Mouse (Mus musculus): ENCODE results near the gene Gm4969.

The Gm4969 gene

DNA sequence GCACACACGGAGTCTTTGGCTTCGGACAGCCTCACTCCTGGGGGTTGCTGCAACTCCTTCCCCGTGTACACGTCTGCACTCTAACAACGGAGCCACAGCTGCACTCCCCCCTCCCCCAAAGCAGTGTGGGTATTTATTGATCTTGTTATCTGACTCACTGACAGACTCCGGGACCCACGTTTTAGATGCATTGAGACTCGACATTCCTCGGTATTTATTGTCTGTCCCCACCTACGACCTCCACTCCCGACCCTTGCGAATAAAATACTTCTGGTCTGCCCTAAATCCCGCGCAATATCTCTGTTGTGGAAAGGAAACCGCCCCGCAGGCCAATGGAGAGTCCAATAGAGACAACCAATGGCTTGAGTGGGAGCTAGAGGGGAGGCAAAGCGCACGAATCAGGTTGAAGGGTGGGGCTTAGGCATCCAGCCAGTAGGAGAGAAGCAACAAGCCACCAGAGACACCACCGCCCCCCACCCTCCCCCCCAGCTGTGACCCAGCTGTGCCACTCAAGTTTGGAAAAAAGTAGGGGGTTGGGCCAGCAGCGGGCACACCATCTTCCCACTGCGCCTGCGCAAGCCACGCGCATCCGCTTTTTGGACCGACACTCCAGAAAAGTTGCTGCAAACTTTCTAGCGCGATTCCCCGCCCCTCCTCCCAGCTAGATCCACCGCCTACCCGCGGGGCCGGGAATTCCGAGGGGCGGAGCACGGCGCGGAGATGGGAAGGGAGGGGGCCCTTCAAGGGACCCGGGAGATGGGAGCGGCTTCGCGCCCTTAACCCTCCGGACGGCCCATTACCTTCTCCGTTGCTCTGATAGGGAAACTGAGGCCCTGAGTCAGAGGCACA, 24.4 kb downstream of the Gm4969 start:
- in situ Hi-C loops (cut with MboI, MseI): no loop called here

DNA sequence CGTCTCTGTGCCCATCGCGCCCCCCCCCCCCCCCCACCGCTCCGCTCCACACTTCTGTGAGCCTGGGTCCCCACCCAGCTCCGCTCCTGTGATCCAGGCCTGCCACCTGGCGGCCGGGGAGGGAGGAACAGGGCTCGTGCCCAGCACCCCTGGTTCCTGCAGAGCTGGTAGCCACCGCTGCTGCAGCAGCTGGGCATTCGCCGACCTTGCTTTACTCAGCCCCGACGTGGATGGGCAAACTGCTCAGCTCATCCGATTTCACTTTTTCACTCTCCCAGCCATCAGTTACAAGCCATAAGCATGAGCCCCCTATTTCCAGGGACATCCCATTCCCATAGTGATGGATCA, 25.0 kb downstream of the Gm4969 start:
- in situ Hi-C loops (cut with MboI, MseI): no loop called here

DNA sequence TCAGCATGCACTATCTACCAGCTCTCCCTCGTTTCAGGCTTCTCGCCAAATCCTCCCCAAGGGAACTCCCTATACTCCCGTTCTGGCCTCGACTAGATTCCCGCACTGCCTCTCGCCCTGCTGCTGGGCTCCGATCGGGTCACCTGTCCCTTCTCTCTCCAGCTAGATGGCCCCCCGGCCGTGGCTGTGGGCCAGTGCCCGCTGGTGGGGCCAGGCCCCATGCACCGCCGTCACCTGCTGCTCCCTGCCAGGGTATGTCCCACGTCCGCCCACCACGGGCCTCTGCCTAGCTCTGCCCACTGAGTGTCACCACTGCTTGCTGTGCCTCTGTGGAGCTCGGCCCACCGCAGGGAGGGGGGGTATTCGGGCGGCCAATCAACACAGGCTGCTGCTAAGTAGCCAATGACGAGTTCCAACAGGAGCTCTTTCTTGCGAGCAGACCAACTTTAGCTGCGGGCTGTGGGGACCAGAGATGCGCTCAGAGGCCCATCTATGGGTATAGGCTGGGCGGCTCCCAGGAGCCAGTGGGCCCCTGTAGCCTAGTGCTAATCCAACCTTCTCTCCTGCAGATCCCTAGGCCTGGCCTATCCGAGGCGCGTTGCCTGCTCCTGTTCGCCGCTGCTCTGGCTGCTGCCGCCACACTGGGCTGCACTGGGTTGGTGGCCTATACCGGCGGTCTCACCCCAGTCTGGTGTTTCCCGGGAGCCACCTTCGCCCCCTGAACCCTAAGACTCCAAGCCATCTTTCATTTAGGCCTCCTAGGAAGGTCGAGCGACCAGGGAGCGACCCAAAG, 25.6 kb downstream of the Gm4969 start:
- in situ Hi-C loops (cut with MboI, MseI): no loop called here

DNA sequence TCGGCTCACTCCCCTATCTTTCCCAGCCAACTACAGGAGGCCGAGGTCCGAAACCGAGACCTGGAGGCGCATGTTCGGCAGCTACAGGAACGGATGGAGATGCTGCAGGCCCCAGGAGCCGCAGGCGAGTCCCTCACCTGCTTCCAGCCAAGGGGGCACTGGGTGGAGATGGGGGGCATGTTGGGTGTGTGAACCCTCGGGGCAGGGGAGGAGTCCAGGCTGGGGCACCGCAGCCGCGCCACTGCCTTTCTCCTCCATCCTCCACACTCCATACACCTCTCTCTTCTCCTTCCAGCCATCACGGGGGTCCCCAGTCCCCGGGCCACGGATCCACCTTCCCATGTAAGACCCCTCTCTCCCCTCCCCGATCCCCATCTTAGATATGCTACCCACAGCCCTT, 26.3 kb downstream of the Gm4969 start:
- in situ Hi-C loops (cut with MboI, MseI): no loop called here

DNA sequence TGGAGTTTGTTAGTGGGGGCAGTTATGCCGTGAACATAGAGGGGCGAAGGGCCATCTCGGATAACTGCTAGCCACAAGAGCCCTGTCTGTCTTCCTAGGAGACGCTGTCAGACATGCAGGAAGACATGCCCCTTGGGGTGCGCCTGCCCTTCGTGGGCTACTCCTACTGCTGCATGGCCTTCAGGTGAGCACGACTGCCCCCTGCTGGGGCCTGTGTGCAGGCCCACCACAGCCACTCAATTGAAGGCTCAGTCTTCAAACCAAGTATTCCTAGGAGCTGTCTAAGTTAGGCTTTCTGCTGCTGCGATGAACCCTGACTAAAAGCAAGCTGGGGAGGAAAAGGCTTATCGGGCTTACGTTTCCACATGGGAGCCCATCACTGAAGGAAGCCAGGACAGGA, 29.4 kb downstream of the Gm4969 start:
- in situ Hi-C loops (cut with MboI, MseI): no loop called here

DNA sequence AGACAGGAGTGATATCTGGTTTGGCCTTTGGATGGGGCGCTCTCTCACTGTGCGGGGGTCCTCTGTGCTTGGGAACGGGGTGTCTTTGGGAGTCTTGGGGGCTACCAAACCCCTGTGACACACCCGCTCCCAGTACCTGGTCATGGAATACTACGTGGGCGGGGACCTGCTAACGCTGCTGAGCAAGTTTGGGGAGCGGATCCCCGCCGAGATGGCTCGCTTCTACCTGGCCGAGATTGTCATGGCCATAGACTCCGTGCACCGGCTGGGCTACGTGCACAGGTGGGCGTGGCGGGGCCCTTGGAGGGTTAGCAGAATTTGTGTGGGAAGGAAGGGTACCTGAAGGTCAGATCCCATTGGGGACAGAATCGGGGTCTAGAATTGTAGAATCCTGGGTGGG, 31.4 kb downstream of the Gm4969 start:
- in situ Hi-C loops (cut with MboI, MseI): no loop called here

DNA sequence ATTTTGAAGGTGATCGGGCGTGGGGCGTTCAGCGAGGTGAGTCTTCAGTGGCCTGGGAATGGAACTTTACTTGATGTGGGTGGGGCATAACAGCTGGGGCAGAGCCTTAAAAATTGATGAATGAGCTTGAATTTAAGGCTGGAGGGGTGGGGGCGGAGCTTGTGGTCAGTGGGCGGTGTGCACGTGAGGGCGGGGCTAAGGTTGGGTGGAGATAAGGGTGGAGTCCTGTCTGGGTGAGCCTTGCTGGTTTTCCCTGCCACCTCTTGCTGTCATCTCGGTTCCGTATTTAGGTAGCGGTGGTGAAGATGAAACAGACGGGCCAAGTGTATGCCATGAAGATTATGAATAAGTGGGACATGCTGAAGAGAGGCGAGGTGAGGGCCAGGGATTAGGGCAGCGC, 32.1 kb downstream of the Gm4969 start:
- in situ Hi-C loops (cut with MboI, MseI): no loop called here

DNA sequence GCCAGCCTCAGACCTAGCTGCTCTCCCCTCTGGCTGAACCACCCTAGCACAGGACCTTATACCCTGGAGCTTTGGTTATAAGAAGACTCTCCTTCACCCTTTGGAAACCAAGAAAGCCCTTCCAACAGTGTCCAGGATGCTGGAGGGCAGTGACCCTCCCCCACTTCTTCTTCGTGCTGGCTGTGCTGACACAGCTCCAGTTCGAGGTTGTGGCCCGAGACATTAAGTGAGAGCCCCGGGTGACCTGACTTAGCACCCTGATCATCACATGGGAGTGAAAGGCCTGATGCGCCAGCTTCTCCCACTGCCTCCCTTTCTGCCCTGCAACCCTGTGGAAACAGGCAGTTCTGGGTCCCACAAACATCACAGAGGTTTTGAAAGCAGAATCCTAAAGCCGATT, 32.7 kb downstream of the Gm4969 start:
- in situ Hi-C loops (cut with MboI, MseI): no loop called here

DNA sequence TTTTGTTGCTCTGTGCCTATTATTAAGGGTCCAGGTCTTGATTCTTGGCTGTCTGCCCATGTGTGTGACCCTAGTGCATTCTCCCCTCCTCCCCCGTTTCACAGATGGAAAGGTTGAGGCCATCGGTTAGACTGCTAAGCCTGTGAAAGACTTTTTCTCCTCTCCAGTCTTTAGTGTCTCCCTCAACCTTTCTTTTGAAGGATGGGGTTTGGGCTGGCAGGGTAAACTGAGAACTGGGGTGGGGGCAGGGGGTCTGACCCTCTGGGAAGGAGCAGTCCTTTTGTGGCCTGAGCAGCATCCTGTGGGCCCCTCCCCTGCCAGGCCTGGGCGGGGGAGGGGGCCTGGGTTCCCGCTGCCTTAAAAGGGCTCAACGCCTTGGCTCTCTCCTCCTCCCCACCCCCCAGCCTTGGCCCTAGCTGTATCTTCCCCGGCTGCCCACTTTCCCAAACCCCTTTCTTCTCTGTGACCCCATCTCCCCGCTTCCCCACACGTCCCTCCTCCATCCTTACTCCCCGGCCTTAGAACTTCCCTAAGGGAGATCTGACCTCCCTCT, 33.2 kb downstream of the Gm4969 start:
- in situ Hi-C loops (cut with MboI, MseI): no loop called here

DNA sequence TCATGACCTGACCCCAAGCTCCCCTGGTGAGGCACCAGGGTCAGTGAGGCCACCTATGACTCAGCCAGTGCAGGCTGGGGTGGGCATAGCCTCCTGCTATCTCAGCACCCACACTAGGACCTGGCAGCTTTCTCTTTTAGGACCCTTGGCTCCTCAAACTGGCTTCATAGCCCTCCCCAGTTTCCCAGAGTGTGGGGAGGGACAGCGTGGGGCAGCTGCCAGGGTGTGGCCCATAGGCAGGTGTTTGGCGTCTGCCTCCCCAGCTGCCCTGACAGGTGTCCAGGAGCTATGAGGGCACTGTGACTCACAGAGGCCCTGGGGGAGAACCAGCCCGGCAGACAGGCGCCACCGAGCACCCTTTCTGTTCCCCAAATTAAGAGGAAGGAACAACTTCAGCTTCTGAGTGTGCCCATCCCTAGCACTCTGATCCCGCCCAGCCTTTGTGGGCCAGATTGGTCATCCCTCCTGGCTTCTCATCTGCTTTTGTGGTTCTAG, 33.8 kb downstream of the Gm4969 start:
- in situ Hi-C loops (cut with MboI, MseI): no loop called here

DNA sequence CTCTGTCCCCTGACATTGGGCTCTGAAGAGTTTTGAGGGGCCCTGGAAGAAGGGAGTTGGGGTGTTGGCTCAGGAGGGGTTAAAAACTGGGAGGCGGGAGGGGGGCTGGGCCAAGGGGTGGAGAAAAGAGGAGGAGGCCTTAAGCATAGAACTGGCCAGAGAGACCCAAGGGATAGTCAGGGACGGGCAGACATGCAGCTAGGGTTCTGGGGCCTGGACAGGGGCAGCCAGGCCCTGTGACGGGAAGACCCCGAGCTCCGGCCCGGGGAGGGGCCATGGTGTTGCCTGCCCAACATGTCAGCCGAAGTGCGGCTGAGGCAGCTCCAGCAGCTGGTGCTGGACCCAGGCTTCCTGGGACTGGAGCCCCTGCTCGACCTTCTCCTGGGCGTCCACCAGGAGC, 34.5 kb downstream of the Gm4969 start, which contains the start of gene Dmpk:
Dmpk (plus strand) TSS at position 149 of the 400 bp plus-strand sequence.
- in situ Hi-C loops (cut with MboI, MseI): no loop called here

DNA sequence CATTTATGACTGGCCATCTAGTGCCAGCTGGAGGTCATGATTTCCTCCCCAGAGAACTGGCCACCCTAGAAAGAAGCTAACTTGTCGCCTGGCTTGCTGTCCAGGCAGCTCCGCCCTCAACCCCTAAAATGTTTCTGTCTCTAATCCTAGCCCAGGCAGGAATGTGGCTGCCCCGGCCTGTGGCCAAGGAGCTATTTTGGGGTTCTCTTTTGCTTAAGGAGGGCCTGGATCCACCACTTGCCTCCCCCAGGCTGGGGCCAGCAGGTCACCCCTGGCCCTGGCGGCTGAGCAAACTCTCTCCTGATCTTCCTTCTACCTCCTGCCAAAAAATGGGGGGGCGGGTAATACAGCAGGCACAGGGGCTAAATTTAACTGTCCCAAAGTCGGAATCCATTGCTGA, 35.1 kb downstream of the Gm4969 start:
- in situ Hi-C loops (cut with MboI, MseI): no loop called here

DNA sequence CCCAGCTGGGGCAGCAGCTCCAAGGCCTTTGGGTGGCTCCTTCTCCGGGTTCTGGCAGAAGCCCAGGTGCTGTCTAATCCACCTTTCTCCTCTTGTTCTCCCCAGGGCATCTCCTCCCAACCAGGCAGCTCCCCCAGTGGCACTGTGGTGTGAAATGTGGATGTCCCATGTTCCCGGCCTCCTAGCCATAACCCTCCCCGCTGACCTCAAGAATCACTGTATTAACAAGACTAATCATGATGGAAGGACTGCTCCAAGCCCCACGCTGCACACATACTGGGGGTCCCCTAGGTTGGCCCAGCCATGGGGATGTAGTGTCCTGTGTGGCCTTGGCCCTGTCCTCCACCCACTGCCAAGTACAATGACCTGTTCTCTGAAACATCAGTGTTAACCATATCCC, 36.0 kb downstream of the Gm4969 start:
- in situ Hi-C loops (cut with MboI, MseI): no loop called here

DNA sequence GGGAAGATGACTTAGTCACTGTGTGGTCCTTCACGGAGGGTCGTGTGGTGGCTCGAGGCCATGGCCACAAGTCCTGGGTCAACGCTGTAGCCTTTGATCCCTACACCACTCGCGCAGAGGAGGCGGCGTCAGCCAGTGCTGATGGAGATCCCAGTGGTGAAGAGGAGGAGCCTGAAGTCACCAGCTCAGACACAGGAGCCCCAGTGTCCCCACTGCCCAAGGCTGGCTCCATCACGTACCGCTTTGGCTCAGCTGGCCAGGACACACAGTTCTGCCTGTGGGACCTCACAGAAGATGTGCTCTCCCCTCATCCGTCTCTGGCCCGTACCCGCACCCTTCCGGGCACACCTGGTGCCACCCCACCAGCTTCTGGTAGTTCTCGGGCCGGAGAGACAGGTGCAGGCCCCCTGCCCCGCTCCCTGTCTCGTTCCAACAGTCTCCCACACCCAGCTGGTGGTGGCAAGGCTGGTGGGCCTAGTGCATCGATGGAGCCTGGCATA, 37.7 kb downstream of the Gm4969 start:
- in situ Hi-C loops (cut with MboI, MseI): no loop called here

DNA sequence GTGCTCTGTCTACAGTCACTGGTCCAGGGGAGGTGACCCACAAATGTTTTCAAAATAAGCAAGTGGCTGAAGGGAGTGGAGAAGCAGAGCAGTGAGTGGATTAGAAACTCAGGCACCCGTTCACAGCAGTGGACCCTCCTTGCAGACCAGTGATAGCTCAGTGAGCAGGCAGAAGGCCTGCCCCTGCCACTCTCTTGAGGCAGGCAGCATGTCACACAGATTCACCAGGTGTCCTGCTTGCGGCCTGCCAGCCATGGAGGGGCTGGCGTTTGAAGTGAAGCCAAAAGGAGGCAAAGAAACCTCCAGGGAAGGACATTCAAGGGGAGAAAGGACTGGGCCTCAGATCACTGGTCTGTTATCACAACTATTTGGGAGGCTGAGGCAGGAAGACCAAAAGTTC, 39.4 kb downstream of the Gm4969 start:
- in situ Hi-C loops (cut with MboI, MseI): no loop called here

DNA sequence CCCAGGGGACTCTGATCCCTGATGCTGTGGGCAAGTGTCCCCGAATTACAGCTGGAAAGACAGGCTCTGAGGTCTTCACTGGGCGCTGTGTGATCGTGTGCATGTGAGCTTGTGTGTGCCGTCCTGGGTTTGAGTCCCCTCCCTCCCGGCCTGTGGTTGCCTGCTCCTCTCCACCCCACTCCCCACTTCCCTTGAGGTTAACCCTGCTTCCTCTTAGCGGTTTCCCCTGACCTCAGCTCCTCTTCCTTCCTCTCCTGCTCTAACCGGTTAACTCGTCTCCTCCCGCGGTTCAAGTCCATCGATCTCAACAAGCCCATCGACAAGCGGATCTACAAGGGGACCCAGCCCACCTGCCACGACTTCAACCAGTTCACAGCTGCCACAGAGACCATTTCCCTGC, 40.4 kb downstream of the Gm4969 start:
- in situ Hi-C loops (cut with MboI, MseI): no loop called here

DNA sequence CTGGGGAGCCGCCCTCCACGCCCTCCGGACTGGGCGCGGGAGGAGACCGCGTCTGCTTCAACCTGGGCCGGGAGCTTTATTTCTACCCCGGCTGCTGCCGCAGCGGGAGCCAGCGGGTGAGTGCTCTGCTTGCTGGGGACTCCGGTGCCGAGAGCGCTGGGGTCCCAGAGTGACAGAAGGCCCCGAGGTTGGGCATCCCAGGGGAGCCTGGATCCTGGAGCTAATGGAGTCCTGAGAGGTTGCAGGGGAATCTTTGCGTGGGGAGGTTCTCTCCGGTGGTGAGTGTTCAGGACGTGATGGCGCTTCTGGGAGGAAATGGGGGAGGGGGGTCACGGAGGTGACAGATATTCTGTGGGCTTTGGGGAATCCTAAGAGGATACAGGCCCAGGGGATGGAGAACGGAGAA, 41.6 kb downstream of the Gm4969 start:
- in situ Hi-C loops (cut with MboI, MseI): no loop called here

DNA sequence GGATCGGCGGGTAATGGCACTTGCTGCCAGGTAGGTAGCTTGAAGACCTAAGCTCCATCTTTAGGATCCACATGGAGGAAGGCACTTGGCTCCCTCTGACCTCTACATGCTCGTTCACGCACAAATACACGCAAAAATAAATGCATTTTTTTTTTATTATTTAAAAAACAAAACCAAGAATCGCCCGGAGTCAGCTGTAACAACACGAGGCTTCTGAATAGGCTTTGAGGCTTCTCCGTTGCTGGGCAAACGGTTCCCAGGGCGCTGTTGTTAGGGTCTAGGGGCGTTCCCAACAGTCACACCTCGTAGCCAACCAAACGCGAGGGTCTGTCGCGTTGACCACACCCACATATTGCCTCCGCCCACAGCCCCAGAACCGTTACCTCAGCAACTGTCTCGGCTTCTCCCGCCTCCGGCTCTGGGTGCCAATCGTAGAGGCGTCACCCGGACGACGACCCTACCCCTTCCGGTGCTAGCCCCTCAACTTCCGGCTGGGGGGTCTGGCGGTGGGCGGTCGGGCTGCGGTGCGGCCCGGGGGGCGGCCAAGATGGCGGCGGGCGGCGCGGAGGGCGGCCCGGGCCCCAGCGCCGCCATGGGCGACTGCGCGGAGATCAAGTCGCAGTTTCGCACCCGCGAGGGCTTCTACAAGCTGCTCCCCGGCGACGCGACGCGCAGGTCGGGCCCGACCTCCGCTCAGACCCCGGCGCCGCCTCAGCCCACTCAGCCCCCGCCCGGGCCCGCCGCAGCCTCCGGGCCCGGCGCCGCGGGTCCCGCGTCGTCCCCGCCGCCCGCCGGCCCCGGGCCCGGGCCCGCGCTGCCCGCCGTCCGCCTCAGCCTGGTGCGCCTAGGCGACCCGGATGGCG, 42.2 kb downstream of the Gm4969 start, which contains the start of gene Dmwd:
Dmwd (plus strand) TSS at position 505 of the 863 bp plus-strand sequence.
- in situ Hi-C loops (cut with MboI, MseI): no loop called here

DNA sequence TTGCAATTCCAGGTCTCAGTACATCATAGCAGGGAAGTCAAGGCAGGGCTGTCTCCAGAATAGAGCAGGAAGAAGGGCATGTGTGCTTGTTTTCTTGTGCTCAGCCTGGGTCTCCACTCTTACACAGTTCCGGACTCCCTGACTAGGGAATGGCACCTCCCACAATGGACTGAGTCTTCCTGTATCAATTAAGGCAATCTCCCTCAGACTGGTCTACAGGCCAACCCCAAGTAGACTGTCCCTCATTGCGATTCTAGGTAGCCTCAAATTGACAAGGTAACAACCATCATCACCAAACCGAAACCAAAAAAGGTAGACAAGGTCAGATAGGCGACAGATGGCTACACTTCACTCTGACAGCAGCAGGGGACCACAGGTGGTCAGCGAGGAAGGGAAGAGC, 42.9 kb downstream of the Gm4969 start:
- in situ Hi-C loops (cut with MboI, MseI): no loop called here

DNA sequence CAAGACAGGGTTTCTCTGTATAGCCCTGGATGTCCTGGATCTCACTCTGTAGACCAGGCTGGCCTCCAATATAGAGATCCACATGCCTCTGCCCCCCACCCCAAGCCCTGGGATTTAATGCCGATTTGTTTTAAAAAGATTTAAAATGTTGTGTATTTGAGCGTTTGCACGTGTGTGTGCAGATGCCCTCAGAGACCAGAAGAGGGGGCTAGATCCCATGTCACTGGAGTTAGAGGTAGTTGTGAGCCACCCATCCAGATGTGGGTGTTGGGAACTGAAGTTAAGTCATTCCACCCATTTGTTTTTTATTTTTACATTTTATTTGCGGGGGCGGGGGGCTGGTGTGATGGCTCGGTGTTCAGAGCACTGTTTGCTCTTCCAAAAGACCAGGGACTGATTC, 43.7 kb downstream of the Gm4969 start:
- in situ Hi-C loops (cut with MboI, MseI): no loop called here

DNA sequence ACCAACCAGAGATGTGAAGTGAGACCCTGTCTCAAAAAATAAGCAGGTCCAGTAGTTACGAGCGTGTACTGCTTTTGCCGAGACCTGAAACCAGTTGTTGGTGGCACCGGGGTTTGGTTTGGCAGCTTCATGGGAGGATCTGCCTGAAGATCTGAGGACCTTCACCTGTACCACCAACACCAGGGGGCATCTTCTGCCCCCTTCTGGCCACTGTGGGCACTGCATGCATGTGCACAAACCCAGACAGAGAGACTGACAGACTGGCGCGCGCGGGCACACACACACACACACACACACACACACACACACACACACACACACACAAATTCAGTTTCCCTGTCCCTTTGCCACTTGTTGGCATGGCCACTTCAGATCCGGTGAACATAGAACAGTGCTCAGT, 44.7 kb downstream of the Gm4969 start:
- in situ Hi-C loops (cut with MboI, MseI): no loop called here
